Mouse (Mus musculus) heart, postnatal 25 days (tissue): ENCODE results near the gene Stx11. TPM values are rescaled to one million over a fixed set of nuclear protein-coding genes. Genes with fewer than 3 reads are reported as not detected.
"Not testable (repeated sequence)": the region's sequence is repeated elsewhere in the genome, so short reads cannot be mapped to it uniquely, and the experiment has no call there.

Experiments
- DNase-seq: peaks from one replicate; pipeline ENCODE4 v3.0.0; 2022; ENCODE audit warnings: low spot score
- intact Hi-C: fragments of 180-260 bp; cut with DNase I; formaldehyde crosslinking; loops from one replicate; pipeline ENCODE4 v1.15.1; 2025
- total RNA-seq, 2 experiments: library from RNA; stranded (reverse); gene quantifications; 2 replicates each; pipeline ENCODE4 v1.2.3; 2021

Stx11 gene
- total RNA-seq, 2 experiments from 2014 or later: 1.7 to 2.2 TPM

GRCm38 (mm10) chr10:12963362-12964147 lies 543 bp downstream of the Stx11 start:
- DNase-seq: no peak
- intact Hi-C loops: loop anchor here (2.0 kb wide), 1 partner anchor 41 kb away; no protein-coding TSS in a partner anchor

- no peak for DNase-seq
- intact Hi-C loops: no loop called here
These were observed 1.9 kb downstream of the Stx11 start for GRCm38 (mm10) chr10:12962238-12962637.

- intact Hi-C loops: no loop called here
- no peak for DNase-seq
These were observed 2.6 kb downstream of the Stx11 start for GRCm38 (mm10) chr10:12961546-12961945.

GRCm38 (mm10) chr10:12957271-12957670 lies 6.8 kb downstream of the Stx11 start:
- intact Hi-C loops: no loop called here

GRCm38 (mm10) chr10:12955831-12956230 lies 8.3 kb downstream of the Stx11 start:
- DNase-seq: no peak
- intact Hi-C loops: no loop called here

More at GRCm38 (mm10) chr10:12957271-12957670, 6.8 kb downstream of the Stx11 start:
- DNase-seq: no peak

- DNase-seq, intact Hi-C loops: not testable (repeated sequence)
These were observed 12.7 kb downstream of the Stx11 start for GRCm38 (mm10) chr10:12951358-12951757.

- DNase-seq: no peak
- intact Hi-C loops: no loop called here
These were observed 14.8 kb downstream of the Stx11 start for GRCm38 (mm10) chr10:12949299-12949698.

GRCm38 (mm10) chr10:12947606-12948005 lies 16.5 kb downstream of the Stx11 start:
- intact Hi-C loops: no loop called here
- DNase-seq: no peak

- no peak for DNase-seq
These were observed 22.9 kb downstream of the Stx11 start for GRCm38 (mm10) chr10:12941018-12941761.

GRCm38 (mm10) chr10:12938763-12939162 lies 25.3 kb downstream of the Stx11 start:
- intact Hi-C loops: no loop called here
- DNase-seq: no peak

More at GRCm38 (mm10) chr10:12941018-12941761, 22.9 kb downstream of the Stx11 start:
- intact Hi-C loops: no loop called here

- intact Hi-C loops: no loop called here
These were observed 28.0 kb downstream of the Stx11 start for GRCm38 (mm10) chr10:12936079-12936478.

GRCm38 (mm10) chr10:12935575-12935974 lies 28.5 kb downstream of the Stx11 start:
- intact Hi-C loops: no loop called here
- no peak for DNase-seq

More at GRCm38 (mm10) chr10:12936079-12936478, 28.0 kb downstream of the Stx11 start:
- DNase-seq: no peak

- intact Hi-C loops: no loop called here
- no peak for DNase-seq
These were observed 32.4 kb downstream of the Stx11 start for GRCm38 (mm10) chr10:12931492-12932400.

GRCm38 (mm10) chr10:12930351-12930905 lies 33.7 kb downstream of the Stx11 start:
- intact Hi-C loops: no loop called here

GRCm38 (mm10) chr10:12929857-12930174 lies 34.3 kb downstream of the Stx11 start:
- intact Hi-C loops: no loop called here
- DNase-seq: no peak

More at GRCm38 (mm10) chr10:12930351-12930905, 33.7 kb downstream of the Stx11 start:
- no peak for DNase-seq

- intact Hi-C loops: no loop called here
- DNase-seq: no peak
These were observed 34.8 kb downstream of the Stx11 start for GRCm38 (mm10) chr10:12929149-12929856.

GRCm38 (mm10) chr10:12928193-12928592 lies 35.9 kb downstream of the Stx11 start:
- intact Hi-C loops: no loop called here

GRCm38 (mm10) chr10:12922574-12923353 lies 41.3 kb downstream of the Stx11 start:
- peak; percentile 88 for DNase-seq
- intact Hi-C loops: loop anchor here (2.0 to 5.0 kb wide), 6 partner anchors 42 to 230 kb away; partner anchors contain the start of genes Sf3b5 and Stx11

More at GRCm38 (mm10) chr10:12928193-12928592, 35.9 kb downstream of the Stx11 start:
- DNase-seq: no peak
